Mouse (Mus musculus): ENCODE measurements at regions not wholly inside any gene's neighbourhood (a gene's known extent, or its start where the extent isn't known, plus 50 kb on each side); places are given as distances from the start of the nearest gene placed in this dataset.

DNA sequence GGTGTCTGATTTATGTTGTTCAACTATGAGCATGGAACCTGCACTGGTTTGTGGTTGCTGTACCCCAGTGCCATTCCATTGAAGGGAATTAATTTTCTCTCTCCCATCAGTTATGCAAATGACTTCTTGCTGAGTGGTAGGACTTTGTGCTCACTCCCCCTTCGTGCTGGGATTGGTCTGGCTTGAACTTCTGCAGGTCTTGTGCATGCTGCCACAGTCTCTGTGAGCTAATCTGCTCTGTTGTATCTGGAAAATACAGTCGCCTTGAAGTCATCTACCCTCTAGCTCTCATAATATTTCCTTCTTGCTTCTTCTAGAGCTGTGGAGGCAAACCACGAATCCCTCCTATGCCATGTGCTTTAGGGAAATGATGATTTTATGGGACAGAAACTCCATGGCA, 243.6 kb upstream of the Dpp6 start:
- no peak for DNase-seq (ENCODE audit: low read depth, low spot score)

DNA sequence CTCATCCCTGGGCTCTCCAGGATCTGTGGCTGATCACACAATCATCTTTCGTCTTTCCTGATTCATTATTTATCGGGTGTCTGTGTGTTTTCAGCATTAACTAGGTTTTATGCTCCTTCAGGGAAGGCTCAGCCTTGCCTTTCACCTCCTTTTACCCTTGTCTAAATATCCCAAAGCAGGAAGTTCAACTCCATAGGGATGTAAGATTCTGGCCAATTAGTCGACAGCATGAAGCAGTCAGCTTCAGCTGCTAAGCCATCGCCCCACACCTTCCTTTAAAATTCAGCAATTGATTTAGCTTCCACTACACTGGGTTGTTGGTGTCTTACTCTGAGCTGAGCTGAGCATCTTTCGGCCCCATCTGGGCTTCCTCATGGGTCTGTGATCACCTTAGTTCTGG, 230.9 kb upstream of the Dpp6 start:
- DNase-seq (ENCODE audit: low read depth, low spot score), result no peak

DNA sequence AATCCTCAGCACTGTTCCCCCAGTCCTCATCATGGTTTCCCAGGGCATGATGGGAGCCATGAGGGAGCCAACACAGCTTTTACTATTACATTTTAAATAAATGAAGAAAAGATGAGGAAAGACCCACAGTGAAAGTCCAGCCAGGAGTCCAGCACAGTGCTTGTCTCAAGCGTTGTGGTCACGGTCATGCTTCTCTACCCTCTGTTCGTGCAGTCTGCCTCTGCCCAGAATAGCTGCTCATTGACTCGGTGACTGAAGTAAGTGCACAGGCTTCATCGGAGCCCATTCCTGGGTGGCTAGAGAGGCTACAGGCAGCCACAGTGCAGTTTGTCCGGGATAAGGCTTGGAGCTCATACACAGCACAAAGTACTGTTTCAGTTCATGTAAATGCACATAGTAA, 226.1 kb upstream of the Dpp6 start:
- no peak for DNase-seq (ENCODE audit: low read depth, low spot score)

DNA sequence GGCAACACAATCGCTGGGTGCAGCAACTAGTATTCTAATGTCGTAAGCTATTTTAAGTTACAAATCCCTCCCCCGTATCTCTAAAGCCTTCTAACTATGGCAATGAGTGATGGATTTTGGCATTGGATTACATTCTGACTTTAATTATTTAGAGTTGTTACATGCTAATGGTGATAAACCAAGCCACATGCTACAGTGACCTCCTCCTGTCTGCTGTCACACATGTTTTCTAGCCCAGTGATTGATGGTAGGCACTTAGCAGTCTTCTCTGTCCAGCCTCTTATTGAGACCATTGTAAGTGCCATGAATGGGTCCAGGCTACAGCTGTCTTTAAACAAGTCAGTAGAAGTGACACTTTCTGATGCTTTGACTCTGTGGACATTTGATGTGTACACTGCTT, 224.7 kb upstream of the Dpp6 start:
- no peak for DNase-seq (ENCODE audit: low read depth, low spot score)

DNA sequence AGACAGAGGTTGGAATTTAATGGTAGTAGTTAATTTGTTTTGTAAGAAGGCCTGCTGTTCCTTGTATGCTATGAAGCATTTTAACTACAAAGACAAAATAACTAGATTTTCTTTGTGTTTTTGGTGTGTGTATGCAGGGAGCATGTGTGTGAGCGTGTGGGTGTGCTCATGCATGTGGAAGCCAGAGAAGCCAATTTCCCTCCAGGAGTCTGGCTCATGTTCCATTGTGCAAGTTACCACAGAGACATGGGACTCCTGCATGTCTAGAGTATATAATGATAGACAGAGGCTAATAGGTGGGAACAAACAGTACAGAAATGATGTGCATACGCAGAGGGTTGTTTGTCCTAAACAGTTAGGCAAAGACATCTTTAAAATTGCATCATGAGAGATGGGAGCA, 219.0 kb upstream of the Dpp6 start:
- DNase-seq (ENCODE audit: low read depth, low spot score), result no peak

DNA sequence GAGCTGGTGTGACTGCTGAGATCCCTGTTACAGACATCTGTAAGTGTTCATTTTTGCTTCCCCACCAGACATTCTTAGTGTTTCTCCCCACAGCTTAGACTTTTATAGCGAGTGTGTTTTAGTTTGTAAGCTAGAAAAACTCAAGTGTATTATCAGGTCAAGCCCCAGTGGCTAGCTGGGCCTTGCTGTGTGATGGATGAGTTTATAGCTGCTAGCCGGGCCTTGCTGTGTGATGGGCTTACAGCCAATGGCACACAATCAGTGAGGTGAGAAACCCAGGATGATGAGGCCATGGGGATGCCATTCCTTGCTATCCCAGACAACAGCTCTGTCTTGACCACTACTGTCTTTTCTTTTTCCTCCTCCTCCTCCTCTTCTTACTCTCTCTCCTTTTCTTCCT, 197.7 kb upstream of the Dpp6 start:
- DNase-seq (ENCODE audit: low read depth, low spot score), result no peak

DNA sequence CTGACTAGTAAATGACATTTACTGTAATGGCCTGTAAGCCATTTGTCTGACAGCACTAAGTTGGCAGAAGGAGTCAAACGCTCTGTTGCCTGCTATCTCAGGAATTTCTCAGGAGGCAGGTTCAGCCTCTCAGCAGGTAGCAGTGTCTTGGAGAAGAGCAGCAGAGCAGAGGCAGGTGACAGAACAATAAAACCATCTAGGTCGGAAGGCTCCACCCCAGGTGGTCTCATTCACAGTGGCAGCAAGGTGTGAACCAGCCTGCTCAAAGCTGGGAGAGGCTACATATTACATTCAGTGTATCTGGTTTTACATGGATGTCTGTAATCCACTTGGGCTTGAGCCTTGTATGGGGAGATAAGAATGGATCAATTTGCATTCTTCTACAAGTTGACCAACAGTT, 194.9 kb upstream of the Dpp6 start:
- DNase-seq (ENCODE audit: low read depth, low spot score), result peak; percentile 88

DNA sequence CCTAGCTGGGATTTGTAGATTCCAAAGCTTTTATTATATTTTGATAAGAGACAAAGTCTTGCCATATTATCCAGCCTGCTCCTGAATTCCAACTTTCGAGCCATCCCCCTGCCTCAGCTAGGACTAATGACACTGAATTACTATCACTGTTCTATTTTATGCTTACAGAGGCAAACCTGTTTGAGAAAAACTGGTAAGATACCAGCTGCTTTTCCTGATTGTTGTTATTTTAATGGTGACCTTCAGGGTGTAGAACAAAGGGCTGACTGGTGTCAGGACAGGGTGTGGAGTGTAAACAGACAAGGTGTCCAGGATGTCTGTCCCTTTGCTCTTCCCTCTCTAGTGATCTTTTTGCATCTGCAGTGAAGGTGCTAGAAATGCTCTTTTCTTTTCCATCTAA, 145.5 kb upstream of the Dpp6 start:
- DNase-seq (ENCODE audit: low read depth, low spot score), result peak; percentile 28

DNA sequence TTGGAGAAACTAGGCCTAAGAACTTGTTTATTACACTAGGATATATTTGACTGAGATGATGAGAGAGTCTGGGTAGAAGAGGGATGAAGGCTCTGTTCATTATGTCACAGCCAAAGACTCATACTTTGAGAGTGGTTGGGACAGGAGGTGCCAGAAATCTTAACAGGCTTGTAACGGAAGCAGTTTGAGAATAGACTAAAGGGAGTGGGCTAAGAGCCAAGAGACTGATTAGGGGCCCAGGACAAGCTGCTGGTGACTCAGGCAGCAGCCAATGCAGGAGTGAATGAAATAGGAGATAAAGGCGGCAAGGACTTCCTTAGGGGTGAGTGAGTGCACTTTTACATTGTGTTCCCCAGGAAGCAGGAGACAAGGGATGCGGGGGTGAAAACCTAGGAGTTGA, 127.2 kb upstream of the Dpp6 start:
- DNase-seq (ENCODE audit: low read depth, low spot score), result no peak

DNA sequence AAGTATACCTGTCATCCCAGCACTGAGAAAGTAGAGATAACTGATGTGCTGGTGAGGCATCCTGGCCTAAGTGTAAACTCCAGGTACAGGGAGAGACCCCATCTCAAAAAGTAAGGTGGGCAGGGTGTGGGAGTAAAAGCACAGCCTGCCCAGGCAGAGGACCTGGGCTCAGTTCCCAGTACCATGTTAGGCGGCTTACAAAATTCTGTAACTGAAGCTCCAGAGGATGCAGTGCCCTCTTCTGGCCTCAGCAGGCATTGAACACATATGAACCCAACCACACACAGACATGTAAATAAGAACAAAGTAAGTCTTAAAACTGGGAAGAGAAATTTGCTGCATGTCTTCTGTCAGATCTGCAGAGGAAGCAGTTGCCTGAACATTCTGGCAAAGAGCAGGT, 125.9 kb upstream of the Dpp6 start:
- peak; percentile 61 for DNase-seq (ENCODE audit: low read depth, low spot score)

DNA sequence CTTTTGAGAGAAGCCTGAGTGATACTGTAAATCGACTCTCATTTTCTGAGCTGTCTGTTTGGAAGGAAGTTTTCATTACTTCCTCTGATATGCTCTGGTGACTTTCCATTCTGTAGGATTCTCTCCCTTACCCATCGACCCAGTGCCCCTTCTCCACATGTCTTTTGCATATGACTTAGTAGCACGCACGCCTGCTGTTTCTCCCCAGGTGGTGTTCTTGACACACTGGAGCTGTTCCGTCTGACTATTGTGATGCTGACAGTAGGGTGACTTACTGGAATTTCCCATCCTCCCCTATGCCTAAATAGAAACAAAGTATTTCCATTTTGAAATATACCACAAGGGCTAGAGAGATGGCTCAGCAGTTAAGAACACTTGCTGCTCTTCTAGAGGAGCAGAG, 125.0 kb upstream of the Dpp6 start:
- peak; percentile 82 for DNase-seq (ENCODE audit: low read depth, low spot score)

DNA sequence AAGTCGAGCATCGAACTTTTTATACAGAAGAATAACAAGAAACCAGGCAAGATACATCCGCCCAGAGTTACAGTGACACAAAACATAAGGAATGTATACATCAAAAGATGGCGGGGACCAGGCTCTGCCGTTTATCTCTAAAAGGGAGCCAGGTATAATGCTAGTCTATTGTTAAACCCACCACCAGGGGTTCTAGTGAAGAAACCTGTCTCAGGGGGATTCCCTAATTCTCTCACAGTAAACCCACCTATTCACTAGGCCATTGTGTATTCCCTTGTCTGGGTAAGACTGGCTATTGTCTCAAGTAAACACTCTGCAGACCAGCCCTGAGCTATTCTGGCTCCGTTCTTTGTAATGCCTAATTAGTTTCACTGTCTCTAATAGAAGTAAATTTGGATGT, 113.4 kb upstream of the Dpp6 start:
- peak; percentile 87 for DNase-seq (ENCODE audit: low read depth, low spot score)

DNA sequence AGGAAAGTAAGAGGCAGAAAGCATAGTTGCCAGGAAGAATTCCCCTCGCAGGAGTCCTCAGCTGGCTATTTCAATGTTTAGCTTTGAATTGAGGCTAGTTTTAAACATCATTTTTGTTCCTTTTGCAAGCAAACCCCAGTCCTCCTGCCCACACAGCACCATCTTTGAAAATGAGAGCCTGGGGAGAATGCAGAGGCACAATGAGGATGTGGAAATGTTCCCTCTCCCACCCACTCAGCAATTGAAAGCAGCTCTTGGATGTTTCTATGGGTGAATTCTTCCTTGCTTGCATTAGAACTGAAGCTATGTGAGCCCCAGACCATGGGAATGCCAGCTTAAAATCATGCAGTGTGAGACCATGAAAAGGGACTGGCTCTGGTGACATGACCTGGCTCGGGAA, 109.3 kb upstream of the Dpp6 start:
- DNase-seq (ENCODE audit: low read depth, low spot score), result no peak

DNA sequence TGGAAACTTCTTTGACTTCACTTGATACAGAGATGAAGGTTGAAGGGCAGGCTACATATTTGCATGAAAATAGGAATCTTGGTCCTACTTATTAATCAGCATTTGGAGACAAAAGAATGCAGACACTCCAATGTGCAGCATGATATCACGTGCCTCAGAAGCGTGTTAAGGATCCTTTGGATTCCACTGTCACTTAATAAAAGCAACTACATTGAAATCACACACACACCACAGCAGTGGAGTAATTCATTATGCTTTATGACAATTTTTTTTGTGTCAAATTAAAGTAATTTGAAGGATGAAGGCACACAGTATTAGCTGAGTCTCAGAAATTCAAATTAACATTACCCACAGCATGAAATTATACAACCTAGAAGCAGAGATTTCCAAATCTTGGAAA, 92.5 kb upstream of the Dpp6 start:
- no peak for DNase-seq (ENCODE audit: low read depth, low spot score)

DNA sequence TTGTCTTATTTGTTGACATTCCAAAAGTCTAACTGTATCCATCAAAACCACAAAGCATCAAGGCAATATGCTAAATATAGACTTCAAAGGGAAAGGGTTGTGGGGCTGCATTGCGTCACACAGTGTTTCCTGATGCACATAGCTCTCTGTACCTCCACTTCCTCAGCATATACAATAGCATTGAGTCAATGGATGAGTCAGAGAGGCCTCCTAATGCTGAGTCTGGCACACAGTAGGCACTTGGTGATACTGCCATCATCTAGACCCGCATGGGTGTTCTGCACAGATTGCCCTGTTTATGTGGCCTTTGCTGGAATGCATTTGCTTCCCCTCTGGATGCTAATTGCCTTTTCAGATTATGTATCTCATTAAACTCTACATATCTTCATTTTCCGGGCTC, 91.0 kb upstream of the Dpp6 start:
- DNase-seq (ENCODE audit: low read depth, low spot score), result no peak

DNA sequence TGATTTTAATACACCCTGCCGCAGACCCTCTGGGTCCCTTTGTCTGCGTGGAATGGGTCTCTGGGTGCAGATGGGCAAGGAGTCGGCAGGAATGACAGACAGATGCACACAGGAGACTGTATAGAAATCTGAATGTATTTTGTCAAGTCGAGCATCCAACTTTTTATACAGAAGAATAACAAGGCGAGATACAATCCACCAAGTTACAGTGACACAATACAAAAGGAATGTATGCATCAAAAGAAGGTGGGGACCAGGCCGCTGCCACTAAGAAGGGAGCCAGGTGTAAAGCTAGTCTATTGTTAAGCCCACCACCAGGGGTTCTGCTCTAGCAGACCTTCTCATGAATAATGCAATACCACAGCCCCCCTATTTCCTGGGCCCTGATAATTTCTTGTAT, 65.8 kb upstream of the Dpp6 start:
- peak; percentile 56 for DNase-seq (ENCODE audit: low read depth, low spot score)

DNA sequence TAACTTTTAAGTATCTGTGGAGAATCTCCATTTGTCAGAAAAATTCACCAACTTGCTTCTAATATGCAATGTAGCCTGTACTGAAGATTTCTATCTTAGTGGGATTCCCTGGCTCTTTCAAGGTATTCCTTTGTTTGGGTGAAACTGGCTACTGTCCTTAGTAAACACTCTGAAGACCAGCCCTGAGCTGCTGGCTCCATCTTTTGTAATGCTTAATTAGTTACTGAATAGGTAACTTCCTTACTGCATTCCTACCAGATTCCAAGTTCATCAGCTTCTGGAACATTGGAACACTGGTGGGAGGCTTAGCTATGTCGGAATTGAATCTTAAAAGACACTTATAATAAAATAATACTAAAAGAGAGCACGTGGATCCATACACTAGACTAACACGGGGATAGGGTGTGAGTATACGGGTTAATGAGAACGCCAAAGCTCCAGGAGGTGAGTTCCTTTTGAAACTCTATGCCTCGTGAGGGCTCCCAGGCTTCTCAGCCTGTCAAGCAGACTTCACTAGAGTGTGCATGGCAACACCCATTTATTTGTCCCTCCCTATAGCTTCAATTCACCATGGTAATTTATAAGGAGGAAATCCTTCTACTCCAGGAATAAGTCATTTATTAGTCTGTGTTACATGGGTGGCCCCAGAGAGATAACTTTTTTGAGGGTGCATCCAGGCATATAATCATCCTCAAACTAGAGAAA, 65.2 kb upstream of the Dpp6 start:
- DNase-seq (ENCODE audit: low read depth, low spot score), result peak; percentile 82

DNA sequence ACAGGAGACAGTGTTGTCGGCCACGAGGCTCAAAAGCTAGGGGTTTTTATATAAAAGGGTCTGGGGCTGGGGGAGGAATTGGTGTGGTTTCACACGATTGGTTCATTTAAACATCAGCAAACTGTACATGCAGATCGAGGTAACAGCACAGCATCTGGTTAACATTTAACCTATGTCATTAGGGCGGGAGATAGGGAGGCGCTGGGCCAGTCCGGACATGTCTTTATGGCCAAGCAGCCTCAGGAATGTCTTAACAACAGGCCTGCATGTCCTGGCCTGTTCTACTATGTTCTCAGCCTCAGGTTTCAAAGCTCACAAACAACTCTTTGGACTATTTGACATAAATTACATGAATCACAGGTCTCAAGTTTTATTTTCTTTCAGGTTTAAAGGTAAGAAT, 62.9 kb upstream of the Dpp6 start:
- peak; percentile 30 for DNase-seq (ENCODE audit: low read depth, low spot score)

Measured in ES-CJ7 (cell line).